Mouse (Mus musculus): ENCODE results near the gene Sez6l. TPM values are rescaled to one million over a fixed set of nuclear protein-coding genes. Genes with fewer than 3 reads are reported as not detected.
A peak's percentile ranks its signal among the peaks of the same experiment; 100 is the strongest.

The Sez6l gene
- total RNA-seq, 2 experiments from 2014 or later = not detected

DNA sequence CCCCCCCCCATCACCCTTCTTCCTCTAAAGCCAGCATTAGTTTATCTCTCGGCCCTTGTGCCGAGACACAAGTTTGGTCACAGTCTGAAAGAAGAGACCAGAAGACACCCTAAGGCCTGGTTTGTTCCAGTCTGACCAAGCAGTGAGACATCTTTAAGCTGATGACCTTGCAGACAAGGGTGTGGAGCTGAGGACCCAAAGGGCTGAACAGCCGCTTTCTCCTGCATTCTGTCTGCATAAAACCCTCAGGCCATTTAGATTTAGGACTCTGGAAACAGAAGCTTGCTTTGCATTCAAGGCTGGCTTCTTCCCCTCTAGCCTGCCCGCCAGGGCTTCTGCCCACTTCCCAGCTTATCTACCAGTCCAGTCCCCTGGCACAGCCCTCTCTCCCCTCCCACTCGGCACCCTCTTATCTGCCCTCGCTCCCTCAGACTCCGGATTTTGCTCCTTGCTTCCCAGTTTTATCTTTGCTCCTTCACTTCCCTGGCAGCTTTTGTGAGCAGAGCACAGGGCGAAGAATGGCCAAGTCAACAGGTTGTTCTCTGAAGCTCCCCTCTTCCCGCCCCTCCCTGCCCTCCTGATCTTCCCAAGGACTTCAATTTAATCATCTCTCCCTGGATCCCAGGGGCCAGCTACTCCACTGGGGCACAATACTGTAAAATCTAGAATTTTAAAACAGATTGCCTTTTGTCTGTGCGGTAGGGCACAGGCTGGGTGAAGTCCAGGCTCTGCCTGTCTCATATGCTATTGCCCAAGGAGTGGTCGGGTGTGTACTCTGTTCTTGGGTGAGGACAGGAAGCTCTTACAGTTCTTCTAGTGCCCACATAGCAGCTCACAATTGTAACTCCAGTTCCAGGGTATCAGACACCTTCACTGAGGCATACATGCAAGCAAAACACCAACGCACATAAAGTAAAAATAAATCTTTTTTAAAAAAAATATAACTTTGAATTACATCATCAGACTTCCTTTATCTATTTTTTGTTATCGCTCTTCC, 77.8 kb downstream of the Sez6l start:
- no peak for TF ChIP-seq CTCF (IDR thresholded peaks at IDR 0.05)
- H3K4me3 ChIP-seq = no peak overlapping the region
- no peak overlapping the region for H3K27ac ChIP-seq
- no peak for DNase-seq
- intact Hi-C loops (cut with DNase I) = no loop called here

DNA sequence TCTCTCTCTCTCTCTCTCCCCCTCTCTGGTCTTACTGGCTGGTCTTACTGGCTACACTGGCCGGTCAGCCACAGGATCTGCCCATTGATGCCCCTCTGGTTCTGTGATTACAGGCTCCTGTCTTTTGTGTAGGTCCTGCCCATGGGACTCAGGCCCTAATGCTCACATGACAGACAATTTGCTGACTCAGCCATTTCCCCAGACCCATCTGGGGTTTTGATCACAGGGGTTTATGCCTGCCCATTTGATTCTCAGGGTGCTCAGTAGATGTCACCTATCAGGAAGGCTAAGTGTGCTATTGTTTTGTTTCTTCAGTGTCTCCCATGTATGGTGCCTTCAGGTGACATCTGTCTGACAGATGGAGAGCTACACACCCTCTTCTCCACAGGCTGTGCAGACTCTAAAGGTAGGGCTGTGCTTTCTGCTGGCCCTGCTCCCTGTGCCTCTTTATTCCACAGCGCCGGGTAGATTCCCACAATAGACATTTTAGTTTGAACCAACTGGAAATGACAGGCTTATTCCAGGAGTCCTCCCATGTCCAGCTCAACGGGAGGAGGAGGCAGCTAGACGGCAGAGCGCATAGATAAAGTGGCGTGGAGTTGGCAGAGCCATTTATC, 80.1 kb downstream of the Sez6l start:
- H3K27ac ChIP-seq = no peak overlapping the region
- TF ChIP-seq CTCF (IDR thresholded peaks at IDR 0.05) = no peak
- DNase-seq = no peak
- intact Hi-C loops (cut with DNase I) = no loop called here
- H3K4me3 ChIP-seq = no peak overlapping the region

DNA sequence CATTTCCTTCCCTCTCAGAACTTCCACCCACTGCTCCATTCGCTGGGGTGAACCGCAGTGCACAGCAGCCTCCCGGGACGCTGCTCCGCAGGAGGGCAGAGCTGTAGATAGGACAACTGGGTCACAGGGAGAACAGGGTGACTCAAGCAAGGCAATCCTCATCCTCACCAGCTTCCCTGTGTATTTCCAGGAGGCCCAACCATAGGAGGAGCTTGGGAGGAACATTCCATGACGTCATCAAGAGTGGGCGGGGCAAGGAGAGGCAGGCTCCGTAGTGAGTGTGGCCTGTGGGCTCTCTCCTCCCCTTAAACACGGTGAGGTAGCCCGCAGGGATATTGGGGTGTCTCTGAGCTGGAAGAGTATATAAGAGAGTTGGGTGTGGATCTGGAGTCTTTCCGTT, 83.5 kb downstream of the Sez6l start:
- no peak overlapping the region for H3K4me3 ChIP-seq
- no peak overlapping the region for H3K27ac ChIP-seq
- intact Hi-C loops (cut with DNase I) = no loop called here
- DNase-seq = peak; percentile 26
- TF ChIP-seq CTCF (IDR thresholded peaks at IDR 0.05) = no peak

DNA sequence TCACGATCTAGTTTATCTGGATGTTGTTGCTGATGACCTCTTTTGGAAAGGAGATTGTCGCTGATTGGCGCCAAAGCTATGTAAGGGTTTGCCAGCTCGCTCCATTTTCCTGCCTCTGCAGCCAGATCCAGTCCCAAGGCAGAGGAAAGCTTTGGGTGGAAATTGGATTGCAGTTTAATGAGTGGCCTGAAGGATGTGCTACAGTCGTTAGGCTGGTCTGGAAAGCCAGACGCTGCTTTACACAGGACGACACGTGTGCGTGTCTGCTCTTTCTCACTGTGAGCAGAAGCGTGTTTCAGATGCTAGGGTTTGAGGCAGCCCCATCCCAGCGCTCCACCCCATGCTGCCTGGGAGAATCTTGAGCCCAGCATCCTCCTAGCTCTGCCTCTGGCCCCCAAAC, 85.5 kb downstream of the Sez6l start:
- intact Hi-C loops (cut with DNase I) = no loop called here
- Histone ChIP-seq H3K4me3 (no peak overlapping the region), H3K27ac (no peak overlapping the region)
- TF ChIP-seq CTCF (IDR thresholded peaks at IDR 0.05) = peak; percentile 8; the same call in 1 of the 2 replicates
- DNase-seq = no peak

DNA sequence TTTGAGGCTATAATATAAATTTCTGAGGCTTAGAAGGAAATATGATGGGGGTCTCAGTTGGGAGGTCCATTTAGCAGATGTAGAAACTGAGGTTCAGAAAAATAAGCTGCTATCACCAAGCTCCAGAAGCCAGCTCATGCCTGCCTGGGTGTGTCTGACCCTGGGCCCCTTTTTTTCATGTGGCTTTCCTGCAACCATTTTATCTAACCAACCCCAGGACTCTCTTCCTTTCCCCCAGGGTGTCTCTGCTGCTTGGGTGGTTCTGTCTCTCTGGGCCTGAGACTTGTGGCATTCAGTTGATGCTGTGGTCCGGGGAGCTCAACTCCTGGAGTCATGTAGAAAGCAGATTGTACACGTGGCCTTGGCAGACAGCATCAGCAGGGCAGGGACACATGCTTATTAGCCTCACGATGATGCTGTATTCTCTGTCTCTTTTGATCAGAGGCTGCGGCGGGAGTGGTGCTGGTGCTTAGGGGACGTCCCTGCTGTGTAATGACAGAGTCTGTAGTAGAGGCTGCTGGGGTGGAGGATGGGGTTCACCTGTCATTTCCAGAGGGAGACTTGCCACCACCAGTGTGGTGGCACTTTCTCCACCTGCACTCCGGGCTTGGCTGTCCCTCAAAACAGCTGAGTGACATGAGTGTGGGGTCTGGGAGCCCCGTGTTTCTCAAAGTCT, 88.7 kb downstream of the Sez6l start:
- Histone ChIP-seq H3K4me3 (no peak overlapping the region), H3K27ac (no peak overlapping the region)
- no peak for DNase-seq
- no peak for TF ChIP-seq CTCF (IDR thresholded peaks at IDR 0.05)
- intact Hi-C loops (cut with DNase I) = no loop called here

DNA sequence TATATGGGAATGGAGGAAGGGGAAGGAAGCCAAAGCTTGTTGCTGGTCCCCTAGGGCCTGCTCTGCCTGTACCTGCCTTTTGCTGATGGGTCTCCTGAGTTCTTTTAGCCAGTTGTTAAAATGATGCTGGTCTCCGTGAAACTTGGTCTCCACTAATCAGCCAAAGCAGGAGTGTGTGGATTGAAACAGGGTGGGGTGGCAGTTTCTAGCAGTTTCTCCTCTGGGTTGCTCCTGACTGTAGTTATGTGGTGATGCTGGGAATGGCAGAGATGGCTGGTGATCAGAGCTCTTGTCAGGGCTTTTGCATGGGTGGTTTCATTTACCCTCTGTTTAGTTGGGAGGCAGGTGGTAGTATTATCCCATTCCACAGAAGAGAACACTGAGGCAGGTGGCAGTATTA, 89.5 kb downstream of the Sez6l start:
- no peak for DNase-seq
- Histone ChIP-seq H3K4me3 (no peak overlapping the region), H3K27ac (no peak overlapping the region)
- intact Hi-C loops (cut with DNase I) = no loop called here
- TF ChIP-seq CTCF (IDR thresholded peaks at IDR 0.05) = no peak

DNA sequence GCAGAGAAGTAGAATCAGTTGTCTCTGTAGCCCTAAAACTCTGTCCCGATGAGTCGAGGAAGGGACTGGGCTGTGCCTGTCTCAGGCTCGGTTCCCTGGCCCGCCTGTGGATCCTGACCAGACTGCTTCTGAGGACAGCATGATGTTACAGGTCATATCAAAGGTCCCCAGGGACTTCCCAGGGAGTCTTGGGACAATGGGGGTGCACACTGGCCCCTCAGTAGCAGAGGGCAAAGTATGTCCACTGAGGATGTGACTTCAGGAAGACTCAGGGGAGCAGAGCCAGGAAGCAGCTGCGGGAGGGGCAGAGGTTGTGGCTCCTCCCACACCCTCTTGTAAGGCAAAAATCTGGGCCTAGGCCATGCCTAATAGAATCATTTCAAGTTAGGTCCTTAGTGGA, 90.6 kb downstream of the Sez6l start:
- intact Hi-C loops (cut with DNase I) = no loop called here
- Histone ChIP-seq H3K27ac (no peak overlapping the region), H3K4me3 (no peak overlapping the region)
- DNase-seq = no peak
- no peak for TF ChIP-seq CTCF (IDR thresholded peaks at IDR 0.05)

DNA sequence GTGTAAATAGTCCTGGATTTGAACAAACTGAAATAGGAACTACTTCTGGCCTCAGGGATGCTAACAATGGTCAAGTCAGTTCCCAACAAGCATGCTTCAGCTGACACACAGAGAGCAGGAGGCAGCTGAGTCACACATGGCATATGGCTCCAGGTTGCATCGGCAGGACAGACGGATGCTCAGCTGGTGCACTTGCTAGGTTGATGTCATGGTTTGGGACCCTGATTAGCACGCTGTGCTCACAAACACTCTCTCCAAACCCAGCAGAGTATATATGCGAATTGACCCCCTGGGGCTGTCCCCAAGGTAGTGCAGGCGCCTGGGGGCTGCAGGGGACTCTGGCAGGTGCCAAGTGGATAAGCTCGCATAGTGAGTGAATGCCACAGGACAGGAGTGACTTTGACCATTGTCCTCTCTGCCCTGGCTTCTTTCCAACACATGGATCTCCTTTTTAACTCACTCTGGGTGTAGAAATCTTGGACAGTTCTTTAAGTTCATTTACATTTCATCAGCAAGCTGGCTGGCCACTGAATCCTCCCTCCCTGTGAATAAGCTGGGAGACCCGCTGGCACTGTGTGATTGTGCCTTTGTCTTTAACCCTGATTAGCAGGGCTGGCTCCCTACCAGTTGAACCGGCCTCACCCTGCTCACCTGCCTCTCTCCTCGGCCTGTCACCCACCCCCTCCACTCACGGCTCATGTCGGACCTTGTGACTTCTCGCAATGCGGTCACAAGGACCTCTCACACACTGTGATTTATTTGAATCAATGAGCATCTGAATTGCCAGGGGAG, 91.9 kb downstream of the Sez6l start:
- no peak for TF ChIP-seq CTCF (IDR thresholded peaks at IDR 0.05)
- Histone ChIP-seq H3K27ac (no peak overlapping the region), H3K4me3 (no peak overlapping the region)
- DNase-seq = no peak
- intact Hi-C loops (cut with DNase I) = no loop called here

DNA sequence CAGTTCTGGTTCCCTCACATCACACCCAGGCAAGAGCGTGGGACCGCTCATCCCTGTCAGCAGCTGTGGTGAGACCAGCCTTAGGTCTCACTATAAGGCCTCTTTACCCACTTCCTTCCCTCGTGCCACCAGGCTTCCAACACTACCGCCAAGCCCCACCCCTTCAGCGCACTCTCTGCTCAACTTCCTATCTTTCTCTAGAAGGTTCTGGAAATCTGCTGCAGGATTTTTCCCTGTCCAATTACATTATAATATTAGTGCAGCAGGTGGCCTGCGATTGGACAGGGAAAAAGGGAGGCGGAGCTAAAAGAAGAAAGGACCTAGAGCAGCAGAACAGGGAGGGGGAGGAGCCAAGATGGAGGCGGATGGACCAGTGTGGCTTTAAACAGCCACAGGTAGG, 94.0 kb downstream of the Sez6l start:
- Histone ChIP-seq H3K4me3 (no peak overlapping the region), H3K27ac (no peak overlapping the region)
- no peak for TF ChIP-seq CTCF (IDR thresholded peaks at IDR 0.05)
- DNase-seq = no peak
- intact Hi-C loops (cut with DNase I) = no loop called here

DNA sequence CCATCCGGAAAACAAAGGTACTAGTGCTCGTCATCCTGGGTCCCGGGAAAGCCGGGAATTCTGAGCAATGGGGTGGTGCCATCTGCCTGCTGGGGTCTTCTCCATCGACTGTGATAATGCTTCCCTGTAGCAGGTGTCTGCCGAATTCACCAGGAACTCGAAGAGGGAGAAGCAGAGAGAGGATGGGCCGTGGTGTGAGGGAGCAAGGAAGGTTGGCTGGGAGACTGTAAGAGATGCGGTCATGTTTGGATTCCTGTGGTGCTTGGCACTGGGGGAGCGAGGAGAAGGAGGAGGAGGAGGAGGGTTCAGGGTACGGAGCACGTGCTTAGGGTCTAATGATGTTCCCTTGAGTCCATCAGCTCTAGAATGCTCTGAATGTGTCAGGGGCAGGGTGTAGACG, 94.4 kb downstream of the Sez6l start:
- intact Hi-C loops (cut with DNase I) = no loop called here
- TF ChIP-seq CTCF (IDR thresholded peaks at IDR 0.05) = no peak
- no peak for DNase-seq
- Histone ChIP-seq H3K27ac (no peak overlapping the region), H3K4me3 (no peak overlapping the region)

DNA sequence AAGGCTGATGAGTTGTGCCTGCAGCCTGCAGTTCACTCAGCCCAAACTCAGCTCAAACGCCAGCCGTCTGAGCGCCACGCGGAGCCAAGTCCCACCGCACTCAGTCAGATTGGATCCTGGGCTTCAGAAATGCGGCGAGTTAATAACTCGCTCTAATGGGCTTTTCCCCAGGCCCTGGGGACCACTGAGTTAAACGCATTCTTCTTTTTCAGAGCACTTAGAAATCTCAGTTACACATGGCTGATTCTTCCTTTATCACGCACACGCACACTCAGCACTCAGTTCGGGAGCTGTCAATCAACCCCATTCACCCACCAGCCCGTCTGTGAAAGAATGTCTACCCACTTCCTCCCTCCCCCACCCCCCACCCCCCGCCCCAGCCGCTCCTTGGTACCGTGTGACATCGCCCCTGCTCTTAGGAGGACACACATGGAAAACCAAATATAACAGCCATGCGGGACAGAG, 95.0 kb downstream of the Sez6l start:
- DNase-seq = no peak
- no peak for TF ChIP-seq CTCF (IDR thresholded peaks at IDR 0.05)
- Histone ChIP-seq H3K4me3 (no peak overlapping the region), H3K27ac (no peak overlapping the region)
- intact Hi-C loops (cut with DNase I) = no loop called here

DNA sequence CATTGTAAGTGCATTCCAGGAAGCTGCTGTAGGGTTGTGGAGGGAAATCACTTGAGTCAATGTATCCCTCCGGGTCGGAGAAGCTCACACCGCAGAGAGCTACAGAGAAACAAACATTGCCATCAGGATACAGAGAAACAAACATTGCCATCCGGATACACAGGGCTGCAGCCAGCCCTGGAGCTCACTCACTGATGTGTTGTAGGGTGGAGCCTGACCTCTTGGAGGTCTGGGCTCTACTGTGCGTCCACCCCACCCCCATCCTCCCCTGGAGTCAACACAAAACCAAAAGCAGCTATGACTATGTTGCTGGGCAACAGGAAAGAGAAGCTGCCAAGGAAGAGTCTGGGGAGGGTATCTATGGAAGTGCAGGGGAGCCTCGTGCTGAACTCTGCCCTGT, 103.5 kb downstream of the Sez6l start:
- no peak for TF ChIP-seq CTCF (IDR thresholded peaks at IDR 0.05)
- H3K4me3 ChIP-seq = no peak overlapping the region
- intact Hi-C loops (cut with DNase I) = no loop called here
- no peak for DNase-seq
- no peak overlapping the region for H3K27ac ChIP-seq
